Mouse (Mus musculus) MEL (cell line): ENCODE results near the gene Gm20767. TPM values are rescaled to one million over a fixed set of nuclear protein-coding genes. Genes with fewer than 3 reads are reported as not detected.

Experiments used
- polyA plus RNA-seq, 2 experiments: library from polyadenylated mRNA; stranded (reverse) in 1 of 2; unstranded in 1 of 2; fragments of >175 nt in 1 of 2; fragments of >200 nt in 1 of 2; gene quantifications; 2 replicates each; pipeline versions ENCODE4 v1.2.1 to v1.2.4; 2012; ENCODE audit warnings: low replicate concordance in 2 of 2, low read depth in 1 of 2; ENCODE audit not compliant: insufficient read length in 2 of 2, insufficient read depth in 1 of 2, missing spikeins in 1 of 2
- total RNA-seq: library from RNA; depleted of rRNA; stranded (reverse); fragments of 300-350 nt; gene quantifications from 2 replicates; pipeline ENCODE4 v1.2.3, GENCODE M21; 2012; rRNA removed

Gene Gm20767
- total and polyA plus RNA-seq, 3 experiments, result not detected

Other genes starting within 250 kb of the Gm20767 start
- not detected in 2 replicates for gene Tcstv1, start 245.5 kb upstream of the Gm20767 start, total RNA-seq
- gene Tcstv1, start 245.5 kb upstream of the Gm20767 start, polyA plus RNA-seq, result not detected
- gene Gm21761, start 211.0 kb upstream of the Gm20767 start, total RNA-seq, result not detected in 2 replicates
- gene Gm21761, start 211.0 kb upstream of the Gm20767 start, polyA plus RNA-seq, result not detected
- not detected in 2 replicates for gene B020031M17Rik, start 189.4 kb upstream of the Gm20767 start, total RNA-seq
- not detected for gene B020031M17Rik, start 189.4 kb upstream of the Gm20767 start, polyA plus RNA-seq
- not detected in 2 replicates for gene Gm36079, start 113.2 kb upstream of the Gm20767 start, total RNA-seq
- gene Gm36079, start 113.2 kb upstream of the Gm20767 start, polyA plus RNA-seq, result not detected
- not detected in 2 replicates for gene Gm21188, start 88.1 kb upstream of the Gm20767 start, total RNA-seq
- gene Gm21188, start 88.1 kb upstream of the Gm20767 start, polyA plus RNA-seq, result not detected
- not detected in 2 replicates for gene Gm21818, start 32.2 kb downstream of the Gm20767 start, total RNA-seq
- not detected for gene Gm21818, start 32.2 kb downstream of the Gm20767 start, polyA plus RNA-seq
- gene Gm21762, start 75.7 kb downstream of the Gm20767 start, total RNA-seq, result not detected in 2 replicates
- gene Gm21762, start 75.7 kb downstream of the Gm20767 start, polyA plus RNA-seq, result not detected
- not detected in 2 replicates for gene Gm21731, start 98.9 kb downstream of the Gm20767 start, total RNA-seq
- not detected for gene Gm21731, start 98.9 kb downstream of the Gm20767 start, polyA plus RNA-seq
- not detected in 2 replicates for gene AF067061, start 122.9 kb downstream of the Gm20767 start, total RNA-seq
- not detected for gene AF067061, start 122.9 kb downstream of the Gm20767 start, polyA plus RNA-seq
- gene BC147527, start 160.1 kb downstream of the Gm20767 start, total RNA-seq, result not detected in 2 replicates
- not detected for gene BC147527, start 160.1 kb downstream of the Gm20767 start, polyA plus RNA-seq
- not detected in 2 replicates for gene Tcstv3, start 176.6 kb downstream of the Gm20767 start, total RNA-seq
- not detected for gene Tcstv3, start 176.6 kb downstream of the Gm20767 start, polyA plus RNA-seq